Mouse (Mus musculus) left cerebral cortex, postnatal 25 days (tissue): Measurements from ENCODE around the gene Prkca. TPM values are rescaled to one million over a fixed set of nuclear protein-coding genes. Genes with fewer than 3 reads are reported as not detected.

ENCODE experiments used
- DNase-seq, 2 experiments: peaks; one replicate each; pipeline ENCODE4 v3.0.0; 2022; ENCODE audit warnings: low spot score in 2 of 2, mixed read lengths in 1 of 2
- intact Hi-C: fragments of 180-260 bp; cut with DNase I; formaldehyde crosslinking; loops from one replicate; pipeline ENCODE4 v1.15.1; 2025
- total RNA-seq, 2 experiments: library from RNA; stranded (reverse); gene quantifications; 2 replicates each; pipeline ENCODE4 v1.2.3; 2021

Prkca gene
- total RNA-seq, 2 experiments from 2014 or later: 172 TPM

- intact Hi-C loops: no loop called here
- DNase-seq: no peak
Measured at GRCm38 (mm10) chr11:107955191-107956062, 388.3 kb downstream of the Prkca start.

- intact Hi-C loops: no loop called here
- DNase-seq: no peak
Measured at GRCm38 (mm10) chr11:107951431-107951830, 392.3 kb downstream of the Prkca start.

GRCm38 (mm10) chr11:107950658-107951057, 393.1 kb downstream of the Prkca start:
- no peak for DNase-seq
- intact Hi-C loops: no loop called here

- intact Hi-C loops: no loop called here
- no peak for DNase-seq
Measured at GRCm38 (mm10) chr11:107950211-107950610, 393.5 kb downstream of the Prkca start.

GRCm38 (mm10) chr11:107947951-107948350, 395.8 kb downstream of the Prkca start:
- DNase-seq: no peak
- intact Hi-C loops: no loop called here

- no peak for DNase-seq
- intact Hi-C loops: no loop called here
Measured at GRCm38 (mm10) chr11:107946823-107947222, 396.9 kb downstream of the Prkca start.

GRCm38 (mm10) chr11:107936929-107937328, 406.8 kb downstream of the Prkca start:
- no peak for DNase-seq
- intact Hi-C loops: no loop called here

GRCm38 (mm10) chr11:107931721-107932120, 412.0 kb downstream of the Prkca start:
- DNase-seq: no peak
- intact Hi-C loops: no loop called here

GRCm38 (mm10) chr11:107931288-107931687, 412.4 kb downstream of the Prkca start:
- no peak for DNase-seq
- intact Hi-C loops: no loop called here

- intact Hi-C loops: no loop called here
- DNase-seq: peak; percentile 41 to 42
Measured at GRCm38 (mm10) chr11:107929712-107930111, 414.0 kb downstream of the Prkca start.

GRCm38 (mm10) chr11:107919852-107920508, 423.7 kb downstream of the Prkca start:
- intact Hi-C loops: loop anchor here (5.0 kb wide), 1 partner anchor 62 kb away; no protein-coding TSS in a partner anchor
- DNase-seq: no peak

GRCm38 (mm10) chr11:107917721-107918235, 425.9 kb downstream of the Prkca start:
- intact Hi-C loops: no loop called here
- DNase-seq: peak in 1 of 2 experiments; percentile 52

- intact Hi-C loops: no loop called here
- DNase-seq: peak in 1 of 2 experiments; percentile 37
Measured at GRCm38 (mm10) chr11:107914634-107915226, 429.0 kb downstream of the Prkca start, which contains the start of gene Cacng5. Gene Cacng5 (minus strand): TSS chr11:107915055.

- no peak for DNase-seq
- intact Hi-C loops: no loop called here
Measured at GRCm38 (mm10) chr11:107913317-107913716, 430.4 kb downstream of the Prkca start.

GRCm38 (mm10) chr11:107905364-107905763, 438.4 kb downstream of the Prkca start:
- intact Hi-C loops: no loop called here
- DNase-seq: no peak

- intact Hi-C loops: no loop called here
- no peak for DNase-seq
Measured at GRCm38 (mm10) chr11:107903966-107904605, 439.6 kb downstream of the Prkca start.

GRCm38 (mm10) chr11:107900470-107900869, 443.3 kb downstream of the Prkca start:
- intact Hi-C loops: no loop called here
- no peak for DNase-seq

- no peak for DNase-seq
- intact Hi-C loops: no loop called here
Measured at GRCm38 (mm10) chr11:107898698-107899097, 445.0 kb downstream of the Prkca start.

GRCm38 (mm10) chr11:107895635-107896034, 448.1 kb downstream of the Prkca start:
- DNase-seq: no peak
- intact Hi-C loops: no loop called here

- intact Hi-C loops: no loop called here
Measured at GRCm38 (mm10) chr11:107891377-107891776, 452.4 kb downstream of the Prkca start.

More at GRCm38 (mm10) chr11:107891377-107891776, 452.4 kb downstream of the Prkca start:
- no peak for DNase-seq
